Mouse (Mus musculus): ENCODE measurements at regions not wholly inside any gene's neighbourhood (a gene's known extent, or its start where the extent isn't known, plus 50 kb on each side); places are given as distances from the start of the nearest gene placed in this dataset.
"Not testable (repeated sequence)": the region's sequence is repeated elsewhere in the genome, so short reads cannot be mapped to it uniquely, and the experiment has no call there.

DNA sequence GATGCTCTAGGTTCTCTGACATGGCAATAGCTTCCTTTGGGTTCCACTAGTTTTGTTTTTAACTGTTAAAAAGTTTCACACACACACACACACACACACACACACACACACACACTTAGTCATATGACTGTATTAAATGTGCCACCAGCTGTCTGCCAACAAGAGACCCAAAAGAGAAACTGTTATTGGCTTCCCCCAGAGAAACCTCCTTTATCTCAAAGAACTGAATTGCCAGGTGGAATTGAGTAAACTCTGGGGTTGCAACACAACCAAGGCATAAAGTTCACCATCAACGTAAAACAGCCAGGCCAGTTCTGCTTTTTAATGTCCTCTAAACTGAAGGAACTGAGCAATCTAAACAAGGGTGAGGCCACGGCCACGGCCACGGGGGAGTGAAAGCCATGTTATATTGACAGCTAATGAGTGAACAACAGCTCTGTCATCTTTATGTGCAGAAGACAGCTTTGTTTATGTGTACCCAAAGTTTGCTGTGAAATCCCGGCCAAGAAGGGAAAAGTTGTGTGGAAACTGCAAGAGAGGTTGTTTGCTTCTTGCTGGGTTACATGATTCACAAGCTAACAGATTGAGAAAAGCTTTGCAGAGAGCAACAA, 69.3 kb downstream of the Btg1 start:
- in situ Hi-C loops (cut with MboI, MseI) = no loop called here

DNA sequence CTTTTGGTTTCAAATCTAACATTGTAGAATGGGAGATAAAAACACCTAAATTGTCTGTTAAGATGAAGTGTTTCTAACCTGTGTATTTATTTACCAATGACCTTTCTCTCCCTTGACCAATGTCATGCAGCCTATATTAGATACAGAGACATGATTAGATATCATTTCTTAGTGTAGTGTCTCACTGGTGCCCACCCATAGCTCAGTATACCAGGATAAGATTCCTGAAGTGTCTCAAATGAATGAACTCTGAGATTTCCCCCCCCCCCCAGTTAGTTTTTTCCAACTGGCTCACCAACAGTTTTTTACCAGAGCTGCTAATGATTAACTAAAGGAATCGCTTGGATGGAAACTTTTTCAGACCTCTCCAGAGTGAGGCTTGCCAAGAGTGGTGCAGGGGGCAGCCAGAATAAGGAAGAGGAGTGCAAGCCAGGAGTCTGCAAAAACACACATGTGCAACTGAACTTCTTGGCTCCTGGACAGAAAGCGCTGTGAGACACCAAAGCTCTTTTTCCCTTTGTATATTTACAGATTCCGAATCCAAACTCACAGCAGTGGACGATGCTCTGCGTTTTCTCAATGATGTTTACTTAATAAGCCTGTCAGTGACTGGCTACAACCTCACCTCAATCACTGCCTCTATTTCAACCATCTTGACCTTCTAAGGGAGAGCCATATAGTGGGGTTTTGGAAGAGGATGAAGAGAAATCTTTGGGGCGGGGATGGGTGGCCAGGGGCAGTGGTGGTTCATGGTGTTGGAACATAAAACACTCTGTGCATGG, 70.0 kb downstream of the Btg1 start:
- in situ Hi-C loops (cut with MboI, MseI) = no loop called here

DNA sequence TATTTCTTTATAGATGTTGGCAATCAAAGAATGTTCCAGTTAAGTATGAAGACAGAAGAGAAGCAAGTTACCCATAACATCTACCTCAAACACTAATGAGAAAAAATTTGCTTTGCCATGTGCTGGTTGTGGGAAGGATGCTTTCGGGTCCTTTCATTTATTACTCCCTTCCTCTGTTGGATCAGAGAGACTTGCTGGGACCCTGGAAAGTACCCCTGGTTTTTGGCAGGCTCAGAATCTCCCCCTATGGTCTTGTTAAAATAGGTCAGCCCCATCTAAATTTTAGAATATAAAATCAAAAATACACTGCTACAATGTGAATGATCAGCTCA, 70.6 kb downstream of the Btg1 start:
- in situ Hi-C loops (cut with MboI, MseI) = no loop called here

DNA sequence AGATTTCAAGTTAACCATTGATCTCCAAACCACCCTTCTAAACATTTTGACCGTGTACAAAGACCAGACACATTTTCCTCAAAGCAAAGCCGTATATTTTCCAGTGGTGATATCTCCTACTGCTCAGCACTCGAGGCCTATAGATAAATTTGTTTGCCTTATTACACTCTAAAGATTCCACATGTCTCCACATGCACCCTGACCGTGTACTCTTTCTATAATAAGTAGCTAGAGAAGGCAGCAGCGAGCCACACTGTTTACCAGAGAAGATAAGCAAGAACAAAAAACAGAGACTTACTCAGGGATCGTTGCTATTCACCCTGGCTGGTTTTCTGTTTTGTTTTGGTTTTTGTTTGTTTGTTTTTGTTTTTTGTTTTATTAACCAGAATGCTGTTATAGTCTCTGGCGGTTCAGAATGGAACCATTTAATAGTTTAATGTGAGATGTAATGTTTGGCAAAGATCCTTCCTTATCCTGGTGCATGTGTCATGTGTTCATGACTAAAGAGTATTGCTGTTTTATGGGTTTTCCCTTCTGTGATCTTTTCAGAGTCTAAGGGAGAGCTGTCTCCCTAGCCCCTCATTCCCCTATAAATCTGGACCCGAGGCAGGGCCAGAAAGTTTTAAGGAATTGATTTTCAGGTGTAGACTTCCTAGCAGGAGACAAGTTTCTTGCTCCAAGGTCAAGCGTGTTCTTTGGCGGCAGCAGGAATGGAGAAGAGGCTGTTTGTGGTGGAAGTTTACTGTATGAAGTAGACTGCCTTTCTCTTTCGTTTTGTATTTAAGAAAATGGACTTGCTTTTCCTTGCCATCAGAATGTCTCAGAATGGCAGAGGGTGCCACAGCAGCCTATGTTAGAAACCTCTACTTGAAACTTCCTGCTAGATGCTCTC, 73.4 kb downstream of the Btg1 start:
- in situ Hi-C loops (cut with MboI, MseI) = no loop called here

DNA sequence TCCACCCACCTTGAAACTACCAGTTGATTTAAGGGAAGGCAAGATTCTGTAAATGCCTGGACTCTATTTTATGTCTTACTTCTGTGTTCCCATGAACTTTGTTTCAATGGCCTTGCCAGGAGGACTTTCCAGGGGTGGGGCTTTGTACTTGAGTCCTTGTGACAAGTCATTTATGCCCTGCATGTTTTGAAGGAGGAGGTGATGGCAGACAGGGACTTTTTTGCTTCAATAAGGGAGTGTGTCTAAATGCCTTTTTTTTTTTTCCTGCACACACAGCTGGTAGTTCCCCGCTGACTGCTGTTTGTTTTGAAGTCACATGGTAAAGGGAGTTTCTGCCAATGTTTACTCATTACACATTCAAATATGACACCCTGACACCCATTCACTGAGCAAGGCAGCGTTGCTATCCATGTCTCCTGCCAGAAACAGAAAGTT, 74.1 kb downstream of the Btg1 start:
- in situ Hi-C loops (cut with MboI, MseI) = no loop called here

DNA sequence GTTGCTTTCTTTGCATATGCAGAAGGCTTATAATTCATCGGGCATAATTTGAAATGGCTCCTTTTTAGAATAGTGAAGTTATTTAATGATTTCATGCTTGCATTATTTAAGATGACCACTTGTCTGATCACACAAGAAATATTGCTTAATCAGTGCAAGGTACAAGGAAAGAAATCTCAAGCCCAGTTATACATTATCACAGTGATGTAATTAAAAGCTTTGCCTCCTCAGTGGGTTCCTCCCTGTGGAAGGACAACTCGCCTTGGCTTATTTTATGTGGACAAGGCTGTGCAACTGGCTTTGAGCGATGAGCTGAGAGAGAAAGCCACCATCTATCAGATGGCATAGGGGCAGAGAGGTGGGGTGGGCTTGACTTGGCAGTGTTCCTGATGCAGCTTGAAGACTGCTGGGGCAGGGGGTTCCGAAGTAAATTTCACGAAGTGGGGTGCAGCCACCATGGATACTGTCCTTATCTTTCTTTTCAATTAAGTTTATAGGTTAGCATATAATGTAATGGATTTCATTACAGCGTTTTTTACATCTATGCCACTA, 74.6 kb downstream of the Btg1 start:
- in situ Hi-C loops (cut with MboI, MseI) = no loop called here

DNA sequence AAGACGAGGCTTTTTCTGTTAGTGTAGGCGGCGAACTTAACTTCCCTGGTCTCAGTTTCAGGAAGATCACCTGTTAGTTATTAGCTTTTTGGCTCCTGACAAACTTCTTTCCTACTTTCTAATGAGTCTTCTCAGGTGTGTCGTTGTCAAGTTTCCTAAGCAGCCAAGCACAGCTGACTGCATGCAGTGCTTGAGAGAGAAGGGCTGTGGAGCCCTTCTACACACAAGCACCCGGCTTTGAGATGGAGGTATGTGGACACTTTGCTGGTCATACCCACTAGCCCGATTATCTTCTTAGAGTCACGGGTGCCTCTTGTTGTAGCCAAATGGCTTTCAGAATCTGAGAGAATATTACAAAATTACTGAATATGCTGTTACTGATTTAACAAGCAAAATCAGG, 76.0 kb downstream of the Btg1 start:
- in situ Hi-C loops (cut with MboI, MseI) = no loop called here

DNA sequence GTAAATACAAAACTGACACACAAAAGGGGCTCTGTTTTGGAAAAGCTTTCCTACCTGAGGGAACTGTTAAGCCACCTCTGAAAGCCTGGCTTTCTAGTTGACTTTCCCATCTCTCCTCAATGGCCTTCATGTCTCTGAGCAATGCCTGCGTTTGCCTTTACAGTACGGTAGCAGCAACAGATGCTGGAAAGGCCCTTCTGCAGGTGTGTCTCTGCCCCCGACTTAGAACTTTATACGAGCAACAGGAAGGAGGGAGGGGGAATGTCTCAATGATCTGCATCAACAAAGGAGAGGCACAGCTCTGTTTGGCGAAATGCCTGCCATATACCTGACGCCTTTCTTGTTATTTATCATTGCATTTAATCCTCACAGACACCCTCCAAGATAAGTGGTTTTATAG, 77.0 kb downstream of the Btg1 start:
- in situ Hi-C loops (cut with MboI, MseI) = no loop called here

DNA sequence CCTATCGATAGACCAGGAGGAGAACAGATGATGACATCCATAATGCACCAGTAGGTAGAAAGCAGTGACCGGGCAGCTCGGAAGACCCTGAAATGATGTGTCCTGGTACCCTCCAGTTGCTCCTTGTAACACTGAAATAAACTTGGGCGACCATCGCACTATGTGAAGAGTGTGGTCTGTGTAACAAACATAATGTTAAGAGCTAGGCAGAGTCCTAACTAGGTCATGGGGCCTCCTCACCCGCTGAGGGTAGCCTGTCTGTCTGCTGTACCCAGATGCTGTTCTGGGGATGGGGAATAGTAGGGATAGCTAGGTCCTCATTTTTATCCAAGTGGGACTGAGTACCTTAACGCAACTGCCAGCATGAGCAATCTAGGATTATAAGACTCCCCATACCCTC, 79.8 kb downstream of the Btg1 start:
- in situ Hi-C loops (cut with MboI, MseI) = loop anchor here (5.0 kb wide), 1 partner anchor 39 kb away; no protein-coding TSS in a partner anchor

DNA sequence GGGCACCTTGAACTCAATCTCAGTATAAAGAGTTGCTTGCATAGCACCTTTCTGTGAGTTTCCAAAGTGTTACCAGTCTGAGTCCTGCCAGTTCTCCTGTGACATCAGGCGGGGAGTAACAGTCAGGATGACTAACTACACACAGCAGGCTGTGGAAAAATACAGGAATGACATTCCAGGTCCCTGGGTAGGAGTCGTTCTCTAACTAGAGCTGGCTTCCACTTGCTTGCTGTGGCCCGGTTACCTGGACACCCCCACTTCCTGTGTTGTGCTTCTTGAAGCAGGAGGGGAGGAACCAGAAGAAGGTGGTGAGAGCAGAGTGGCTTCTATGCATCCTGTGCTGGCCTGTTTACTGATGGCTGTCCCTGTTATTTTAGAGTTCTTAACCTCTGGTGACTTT, 81.0 kb downstream of the Btg1 start:
- in situ Hi-C loops (cut with MboI, MseI) = loop anchor here (5.0 kb wide), 1 partner anchor 40 kb away; no protein-coding TSS in a partner anchor

DNA sequence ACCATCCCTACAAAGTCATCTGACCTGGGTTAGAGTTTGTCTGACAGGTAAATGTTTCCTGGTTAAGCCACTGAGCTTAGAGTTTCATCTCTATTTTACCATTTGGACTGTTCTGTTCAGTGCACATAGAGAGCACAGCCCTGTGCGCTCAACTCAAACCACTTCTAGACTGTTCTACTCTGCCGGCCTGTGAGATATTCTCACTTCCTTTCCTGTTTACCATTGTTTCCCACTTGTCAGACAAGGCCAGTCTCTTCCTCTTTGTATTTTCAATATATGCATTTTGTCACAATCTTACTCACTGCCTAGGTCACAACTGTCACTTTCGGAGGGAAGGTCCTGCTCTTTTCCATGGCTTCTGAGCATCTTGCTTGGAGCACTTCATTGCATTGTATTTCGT, 89.8 kb downstream of the Btg1 start:
- in situ Hi-C loops (cut with MboI, MseI) = no loop called here

DNA sequence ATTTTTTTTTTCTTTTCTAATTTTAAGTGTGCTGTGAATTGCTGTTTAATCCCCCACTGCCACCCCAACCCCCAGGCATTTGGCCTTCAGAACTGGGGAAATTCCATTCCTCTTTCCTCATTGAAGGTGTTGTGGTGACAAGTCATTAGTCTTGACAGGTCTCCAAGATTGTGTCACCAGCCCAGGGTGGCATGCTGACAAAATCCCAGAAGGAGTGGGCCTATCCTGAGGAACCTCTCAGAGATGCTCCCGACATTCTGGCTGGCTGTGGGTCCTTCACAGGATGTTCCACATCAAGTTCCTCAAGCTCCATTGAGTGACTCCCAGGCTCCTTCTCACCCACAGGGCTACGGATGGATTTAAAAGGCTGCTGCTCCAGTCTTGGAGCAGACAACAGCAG, 91.7 kb downstream of the Btg1 start:
- in situ Hi-C loops (cut with MboI, MseI) = no loop called here

DNA sequence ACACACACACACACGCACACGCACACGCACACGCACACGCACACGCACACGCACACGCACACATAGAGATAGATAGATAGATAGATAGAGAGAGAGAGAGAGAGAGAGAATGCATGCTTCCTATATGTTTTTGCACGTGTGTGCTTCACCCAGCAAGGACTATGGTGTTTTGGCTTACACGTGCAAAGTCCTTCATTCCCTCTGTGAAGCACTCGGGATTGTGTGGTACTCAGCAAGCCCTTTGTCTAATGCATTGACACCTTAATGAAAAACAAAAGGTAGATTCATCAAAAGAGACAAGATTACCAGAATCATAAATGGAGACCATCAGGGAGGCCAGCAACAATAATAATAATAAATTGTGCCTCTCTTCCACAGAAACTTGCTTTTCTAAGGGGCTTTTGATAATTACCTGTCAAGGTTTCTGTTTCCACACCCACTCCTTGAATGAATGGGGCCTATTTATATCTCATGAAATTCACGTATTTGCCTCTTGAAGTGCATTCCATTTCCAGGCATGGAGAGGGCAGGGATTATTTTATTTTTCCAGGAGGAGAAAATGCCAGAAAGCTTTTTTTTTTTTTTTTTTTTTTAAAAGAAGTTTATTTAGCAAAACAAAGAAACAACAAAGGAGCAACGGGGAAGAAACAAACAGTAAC, 93.0 kb downstream of the Btg1 start:
- in situ Hi-C loops (cut with MboI, MseI) = no loop called here

DNA sequence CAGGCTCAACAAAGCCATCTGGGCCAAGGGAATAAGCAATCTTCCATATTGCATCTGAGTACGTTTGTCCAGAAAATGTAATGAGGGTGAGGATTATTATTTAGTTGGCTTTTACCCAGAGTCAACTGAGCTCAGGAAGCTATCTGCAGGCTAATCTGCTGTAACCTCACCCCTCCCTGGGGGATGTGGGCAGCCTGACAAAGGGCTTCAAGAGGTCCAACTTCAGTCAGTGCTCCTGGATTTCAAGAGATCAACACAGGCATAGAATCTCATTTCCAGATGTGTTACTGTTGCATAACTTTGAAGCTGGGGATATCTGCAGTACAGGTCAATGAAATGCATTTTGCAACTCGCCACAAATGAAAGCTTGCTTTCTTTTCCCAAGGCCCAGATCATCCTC, 95.2 kb downstream of the Btg1 start:
- in situ Hi-C loops (cut with MboI, MseI) = no loop called here

DNA sequence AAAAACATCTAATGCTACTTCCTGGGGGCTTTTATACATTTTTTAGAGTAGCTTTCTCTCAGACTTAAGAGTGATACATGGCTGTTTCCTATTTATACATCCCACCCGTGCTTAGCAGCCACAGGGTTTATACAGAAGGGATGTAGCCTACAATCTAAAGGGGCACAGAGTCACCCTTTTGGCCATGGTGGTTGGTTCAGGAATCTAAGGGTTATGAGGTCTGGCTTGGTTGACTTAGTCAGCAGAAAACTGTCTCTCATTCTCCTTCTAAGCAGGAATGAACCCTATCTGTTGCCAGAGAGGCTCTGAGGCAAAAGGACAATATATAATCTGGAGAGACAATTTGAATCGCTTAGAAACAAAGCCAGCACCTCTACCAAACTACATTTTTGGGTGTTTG, 97.9 kb downstream of the Btg1 start:
- in situ Hi-C loops (cut with MboI, MseI) = no loop called here

DNA sequence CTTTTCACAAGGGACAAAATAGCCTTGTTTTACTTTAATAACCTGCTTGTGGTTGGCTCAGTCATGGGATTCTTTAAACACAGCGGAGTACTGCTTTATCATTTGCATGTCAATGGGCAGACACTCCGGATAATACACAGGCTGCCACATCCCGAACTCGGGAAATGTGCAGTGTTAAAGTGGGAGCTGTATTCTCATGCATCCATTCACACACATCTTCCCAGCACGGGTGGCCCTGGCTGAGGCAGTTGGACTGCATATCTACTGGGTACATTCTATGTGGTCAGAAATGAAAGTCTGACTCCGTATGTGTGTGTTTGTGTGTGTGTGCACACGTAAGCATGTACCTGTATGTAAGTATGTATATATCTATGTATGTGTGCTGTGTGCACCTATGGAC, 100.5 kb downstream of the Btg1 start:
- in situ Hi-C loops (cut with MboI, MseI) = no loop called here

DNA sequence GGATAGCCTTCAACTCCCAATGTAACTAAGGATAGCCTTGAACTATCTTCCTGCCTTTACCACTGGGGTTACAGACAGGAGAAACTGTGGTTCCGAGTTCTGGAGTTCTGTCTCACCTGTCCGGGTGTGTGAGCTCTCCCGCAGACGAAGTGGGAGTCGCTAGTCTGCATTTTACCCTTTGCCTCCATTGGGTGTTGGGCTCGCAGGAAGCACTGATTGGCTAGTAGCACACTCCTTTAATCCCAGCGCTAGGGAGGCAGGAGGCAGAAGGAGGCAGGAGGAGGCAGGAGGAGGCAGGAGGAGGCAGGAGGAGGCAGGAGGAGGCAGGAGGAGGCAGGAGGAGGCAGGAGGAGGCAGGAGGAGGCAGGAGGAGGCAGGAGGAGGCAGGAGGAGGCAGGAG, 101.9 kb downstream of the Btg1 start:
- in situ Hi-C loops (cut with MboI, MseI) = not testable (repeated sequence)

DNA sequence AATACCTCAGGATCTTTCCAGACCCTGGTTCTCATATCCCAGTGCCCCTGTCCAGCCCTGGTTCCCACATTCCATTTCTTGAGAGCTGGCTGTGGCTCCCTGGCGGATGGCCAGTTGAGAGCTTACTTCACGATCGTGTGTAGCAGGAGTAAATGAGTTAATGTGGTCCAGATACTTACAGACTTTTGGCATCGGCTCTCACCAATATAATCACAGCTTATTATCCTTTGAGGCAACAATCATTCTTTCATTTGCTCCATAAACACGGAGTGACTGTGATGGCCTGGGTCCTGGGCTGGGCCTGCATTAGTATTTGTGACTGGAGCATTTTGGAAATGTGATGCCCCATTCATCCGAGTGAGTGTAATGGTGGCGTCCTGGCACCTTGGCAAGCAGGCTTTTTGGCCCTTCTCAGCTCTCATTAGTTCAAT, 103.5 kb downstream of the Btg1 start:
- in situ Hi-C loops (cut with MboI, MseI) = loop anchor here (10.0 kb wide), 2 partner anchors 85 to 255 kb away; no protein-coding TSS in a partner anchor

DNA sequence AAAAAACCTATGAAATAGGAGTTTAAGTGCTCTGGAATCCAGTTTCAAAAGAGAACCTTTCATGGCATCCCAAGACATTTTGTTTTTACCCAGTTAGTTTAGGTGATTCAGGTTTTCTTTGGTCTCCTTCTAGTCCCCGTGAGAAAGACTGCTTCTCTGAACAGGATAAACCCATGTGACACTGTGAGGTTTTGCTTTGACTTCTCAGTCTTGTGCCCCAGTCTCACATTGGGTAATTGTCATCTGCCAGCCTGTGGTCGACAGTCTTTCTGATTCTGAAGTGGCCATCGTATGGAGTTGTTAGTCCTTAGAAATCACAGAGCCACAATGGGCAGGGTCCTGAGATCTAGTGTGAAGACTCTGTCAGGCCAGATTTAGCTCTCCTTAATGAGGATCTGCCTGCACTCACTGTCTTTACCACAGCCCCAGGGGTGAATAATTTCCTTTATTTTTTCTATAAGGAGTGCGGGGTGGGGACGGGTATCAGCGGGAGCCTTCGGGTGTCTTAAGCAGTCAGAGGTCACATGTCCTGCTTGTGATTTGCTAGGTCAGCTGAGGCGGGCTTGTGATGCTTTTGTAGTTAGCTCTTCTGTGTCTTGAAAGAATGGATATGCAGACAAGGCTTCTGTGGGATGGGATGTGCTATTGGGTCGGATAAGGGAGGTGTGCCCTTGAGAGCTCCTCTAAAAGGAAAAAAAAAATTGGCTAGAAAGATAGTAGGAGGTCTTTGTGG, 104.3 kb downstream of the Btg1 start:
- in situ Hi-C loops (cut with MboI, MseI) = loop anchor here (10.0 kb wide), 2 partner anchors 86 to 256 kb away; no protein-coding TSS in a partner anchor

DNA sequence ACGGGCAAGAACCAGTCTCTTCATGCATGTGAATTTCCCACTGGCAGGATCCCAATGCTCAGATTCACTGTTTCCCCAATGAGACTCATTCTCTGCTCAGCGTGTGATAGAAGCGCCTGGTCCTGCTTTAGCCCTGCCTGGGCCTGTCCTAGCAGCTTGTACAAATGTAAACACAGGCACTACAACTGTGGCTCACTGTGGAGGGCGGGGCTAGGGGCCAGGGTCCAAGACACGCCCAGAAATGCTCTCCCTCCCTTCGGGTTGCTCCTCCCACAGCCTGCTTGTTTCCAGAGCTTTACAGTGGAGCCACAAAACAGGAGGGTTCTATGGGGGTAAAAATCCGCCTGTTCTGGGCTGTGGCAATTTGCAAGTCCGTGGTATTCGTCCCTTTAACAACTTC, 105.7 kb downstream of the Btg1 start:
- in situ Hi-C loops (cut with MboI, MseI) = loop anchor here (10.0 kb wide), 2 partner anchors 88 to 258 kb away; no protein-coding TSS in a partner anchor

DNA sequence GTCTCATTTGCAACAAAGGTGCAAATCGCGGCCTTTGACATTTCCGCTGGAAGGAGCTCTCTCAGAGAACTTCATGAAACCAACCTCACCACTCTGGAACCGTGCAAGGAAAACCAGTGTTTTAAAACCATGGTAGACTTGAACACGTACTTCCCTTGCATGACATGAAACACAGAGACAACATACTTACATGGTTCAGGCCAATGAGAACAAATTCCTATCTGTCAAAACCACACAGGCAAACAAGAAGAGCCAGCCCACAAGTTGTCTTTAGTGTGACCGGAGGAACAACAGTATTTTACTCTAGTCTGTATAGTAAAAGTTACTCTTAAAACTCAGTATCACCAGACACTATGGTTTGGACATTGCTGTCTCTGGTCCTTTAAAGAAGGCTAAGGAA, 106.3 kb downstream of the Btg1 start:
- in situ Hi-C loops (cut with MboI, MseI) = loop anchor here (10.0 kb wide), 2 partner anchors 88 to 258 kb away; no protein-coding TSS in a partner anchor

Measured in T-helper 1 cell (primary cell).